Mouse (Mus musculus): ENCODE data around the gene Timm22.

DNA sequence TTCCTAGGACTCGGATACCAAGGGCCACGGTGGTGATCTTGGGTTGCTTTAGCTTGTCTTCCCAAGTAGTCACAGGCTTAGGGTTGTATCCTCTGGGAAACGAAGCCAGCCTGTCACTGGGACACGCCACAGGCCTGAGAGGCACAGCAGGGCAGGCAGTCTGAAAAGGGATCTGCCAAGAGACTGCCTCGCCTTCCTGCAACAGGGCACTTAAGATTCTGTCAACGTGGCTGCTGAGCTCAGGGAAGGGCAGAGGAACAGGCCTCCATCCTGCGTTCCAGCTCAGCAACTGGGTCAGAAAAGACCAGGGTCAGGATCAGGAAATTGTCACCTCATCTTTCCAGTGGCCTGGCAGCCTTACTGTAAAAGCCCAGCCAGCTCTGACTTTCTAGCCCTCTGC, 22.8 kb downstream of the Timm22 start:
- TF ChIP-seq GATA1 (IDR thresholded peaks at IDR 0.05; ENCODE audit: borderline replicate concordance, low read length) (no peak), FLI1 (IDR thresholded peaks at IDR 0.05; ENCODE audit: low read length) (no peak)

Data from megakaryocyte, embryonic 14.5 days (primary cell).